9 mouse cellular contexts compared by ENCODE assay signal in genomic region chr8:65110285-65110691, GRCm38 (mm10). TPM values are rescaled to one million over a fixed set of nuclear protein-coding genes. Genes with fewer than 3 reads are reported as not detected.
DNase-seq lines count a peak whose midpoint lies in the region; ATAC-seq and TF ChIP-seq lines count a peak whose summit lies in the region.
"Had no signal": no experiment of that assay in that cellular context is flagged by ENCODE, and none has a peak within 500 bp of the region (broad histone marks: within the 10 kb centered on the region; RNA-seq: fewer than 3 reads in every experiment).

No protein-coding gene starts in this region.

- no peak for TF ChIP-seq EP300 in CH12.LX (IDR thresholded peaks at IDR 0.05; ENCODE audit: low read length)
- TF ChIP-seq EP300 in liver, postnatal 0 days (IDR thresholded peaks at IDR 0.05; ENCODE audit: low read depth), result no peak

- H3K9me3 ChIP-seq in CH12.LX (replicated peaks; ENCODE audit: low read length), result no peaks in the 10 kb centered on the region
- no peaks in the 10 kb centered on the region for H3K9me3 ChIP-seq in liver, postnatal 0 days (ENCODE audit: low read length)
- H3K9me3 ChIP-seq: heart, embryonic 13.5 days had no signal

- no peaks in the 10 kb centered on the region for H3K79me2 ChIP-seq in CH12.LX (replicated peaks; ENCODE audit: control insufficient read depth, extremely low read depth, insufficient read depth, poor library complexity, severe bottlenecking)

- no peak for TF ChIP-seq POLR2A in CH12.LX (IDR thresholded peaks at IDR 0.05; ENCODE audit: low read depth, low read length)

- H3K36me3 ChIP-seq in CH12.LX (replicated peaks in 1 of 2; ENCODE audit: control insufficient read depth in 1 of 2, insufficient read depth in 1 of 2, low read length in 1 of 2), result no peaks in the 10 kb centered on the region
- H3K36me3 ChIP-seq in liver, postnatal 0 days (replicated peaks; ENCODE audit: insufficient read depth, low read length), result no peaks in the 10 kb centered on the region
- H3K36me3 ChIP-seq: heart, embryonic 13.5 days had no signal

- ATAC-seq in liver, postnatal 0 days, result no peak

- intact Hi-C loops in gastrocnemius, postnatal 36 days (cut with DNase I), result loop anchor here (2.0 kb wide), 1 partner anchor 85 kb away; no protein-coding TSS in a partner anchor

- peak; percentile 75 for DNase-seq in CH12.LX (ENCODE audit: extremely low read depth)
- peak; percentile 82 for DNase-seq in adrenal gland, postnatal 10 days
- peak; percentile 82 for DNase-seq in embryo, embryonic 11 days
- DNase-seq in gastrocnemius, postnatal 36 days, result peak; percentile 21 to 45
- DNase-seq in kidney, postnatal 10 days, result peak; percentile 87
- DNase-seq in liver, postnatal 0 days, result peak; percentile 76
- DNase-seq in ovary, adult 18-20 months (ENCODE audit: low spot score), result peak; percentile 11
- DNase-seq in thymus, postnatal 36 days, result peak; percentile 11 to 12

- TF ChIP-seq RAD21 in CH12.LX (IDR thresholded peaks at IDR 0.05; ENCODE audit: low read depth, low read length), result peak; percentile 69

- no peak overlapping the region for H3K4me2 ChIP-seq in CH12.LX (ENCODE audit: insufficient read depth, low read depth, poor library complexity, severe bottlenecking)
- no peak overlapping the region for H3K4me2 ChIP-seq in liver, postnatal 0 days (ENCODE audit: low read depth, low read length)
- H3K4me2 ChIP-seq: heart, embryonic 13.5 days had no signal

- dilution Hi-C loops in CH12.LX (cut with MboI; ENCODE audit: extremely low pct_ligation_motif_present, extremely low pct_unique_long_range_greater_than_20kb, low sequenced_read_pairs), result no loop called here

- H3K4me1 ChIP-seq in CH12.LX (ENCODE audit: control insufficient read depth in 1 of 2, insufficient read depth in 2 of 2), result peaks cover 3 to 9% of the 10 kb centered on the region in 2 experiments; a peak in 3 of 4 replicates
- H3K4me1 ChIP-seq in liver, postnatal 0 days (ENCODE audit: insufficient read depth), result no peaks in the 10 kb centered on the region
- H3K4me1 ChIP-seq: heart, embryonic 13.5 days had no signal

- no peak overlapping the region for H3K27ac ChIP-seq in CH12.LX (ENCODE audit: insufficient read depth, low read depth)
- H3K27ac ChIP-seq in liver, postnatal 0 days (ENCODE audit: low read depth), result no peak overlapping the region
- H3K27ac ChIP-seq: heart, embryonic 13.5 days had no signal

- WGBS in liver, postnatal 0 days (ENCODE audit: insufficient replicate concordance), result 31% methylated on average over 5 of the region's 5 CpGs

- no peak overlapping the region for H3K9ac ChIP-seq in CH12.LX (ENCODE audit: insufficient read depth, low read depth)
- H3K9ac ChIP-seq in liver, postnatal 0 days (replicated peaks), result no peak overlapping the region
- H3K9ac ChIP-seq: heart, embryonic 13.5 days had no signal

- in situ Hi-C loops in CH12.LX (cut with MboI; ENCODE audit: low pct_ligation_motif_present, low pct_unique_long_range_greater_than_20kb, low sequenced_read_pairs), result loop anchor here (25.0 kb wide), 1 partner anchor 148 kb away; no protein-coding TSS in a partner anchor

- H3K27me3 ChIP-seq in CH12.LX (replicated peaks), result no peaks in the 10 kb centered on the region
- H3K27me3 ChIP-seq in liver, postnatal 0 days (ENCODE audit: insufficient read depth, low read length), result no peaks in the 10 kb centered on the region
- H3K27me3 ChIP-seq: heart, embryonic 13.5 days had no signal

- TF ChIP-seq CTCF in CH12.LX (conservative IDR thresholded peaks at IDR 0.05 in 1 of 2, IDR thresholded peaks at IDR 0.05 in 1 of 2; ENCODE audit: low read depth in 2 of 2, low read length in 2 of 2), result peak; percentile 79 to 85
- peak; percentile 82 for TF ChIP-seq CTCF in liver, postnatal 0 days (IDR thresholded peaks at IDR 0.05; ENCODE audit: low read depth)

- no peak overlapping the region for H3K4me3 ChIP-seq in CH12.LX (replicated peaks in 1 of 3; ENCODE audit: low read depth in 2 of 3, low read length in 2 of 3, poor library complexity in 1 of 3)
- no peak overlapping the region for H3K4me3 ChIP-seq in liver, postnatal 0 days (ENCODE audit: low read depth, low read length)
- H3K4me3 ChIP-seq: heart, embryonic 13.5 days had no signal

TF ChIP-seq in CH12.LX, 34 proteins besides CTCF, POLR2A, EP300 and RAD21:
- TF ChIP-seq KAT2A (IDR thresholded peaks at IDR 0.05; ENCODE audit: insufficient replicate concordance, low read length) (no peak), HCFC1 (IDR thresholded peaks at IDR 0.05; ENCODE audit: low read depth, low read length) (no peak), ELF1 (IDR thresholded peaks at IDR 0.05; ENCODE audit: low read depth, low read length) (no peak), BHLHE40 (IDR thresholded peaks at IDR 0.05; ENCODE audit: low read depth, low read length) (no peak), MXI1 (IDR thresholded peaks at IDR 0.05; ENCODE audit: low read depth, low read length) (no peak), MEF2A (IDR thresholded peaks at IDR 0.05; ENCODE audit: borderline replicate concordance, low read depth, low read length) (no peak), SMC3 (IDR thresholded peaks at IDR 0.05; ENCODE audit: low read depth, low read length) (peak; percentile 85), CHD1 (IDR thresholded peaks at IDR 0.05; ENCODE audit: low read depth, low read length) (no peak), SIN3A (IDR thresholded peaks at IDR 0.05; ENCODE audit: low read length) (0 out of 2 replicates have a peak, but pooled peaks have one; percentile 24), ZC3H11A (IDR thresholded peaks at IDR 0.05; ENCODE audit: low read depth, low read length) (peak; percentile 12; the same call in 1 of the 2 replicates), TCF12 (IDR thresholded peaks at IDR 0.05; ENCODE audit: low read depth, low read length) (no peak), PAX5 (IDR thresholded peaks at IDR 0.05; ENCODE audit: low read length) (no peak)
TF ChIP-seq in CH12.LX: peak in this region for 3.

RNA-seq across cellular contexts. Expression of gene BC030870, which starts 19.1 kb away (rescaled TPM):
- total RNA-seq in CH12.LX (2012; rRNA removed) (not detected in 2 replicates), CH12.LX (2014; rRNA removed) (not detected in 2 replicates)
- not detected in 2 replicates for polyA plus RNA-seq in CH12.LX (2012; ENCODE audit: insufficient read length, low read depth)
- total RNA-seq in adrenal gland, postnatal 10 days (2021), result not detected
- not detected for total RNA-seq in gastrocnemius, postnatal 36 days (2021)
- polyA plus RNA-seq in liver, postnatal 0 days (2015; fragmentation: Nextera tagmentation; extraction: Ambion mirVana), result 0.20 and 0.27 TPM in 2 replicates

RNA-seq across cellular contexts. Expression of gene Gm10663, which starts 35.5 kb away (rescaled TPM):
- not detected in 2 replicates for total RNA-seq in CH12.LX (2012; rRNA removed)
- not detected in 2 replicates for total RNA-seq in CH12.LX (2014; rRNA removed)
- polyA plus RNA-seq in CH12.LX (2012; ENCODE audit: insufficient read length, low read depth), result not detected in 2 replicates
- not detected for total RNA-seq in adrenal gland, postnatal 10 days (2021)
- not detected for total RNA-seq in gastrocnemius, postnatal 36 days (2021)
- not detected in 2 replicates for polyA plus RNA-seq in liver, postnatal 0 days (2015; fragmentation: Nextera tagmentation; extraction: Ambion mirVana)
- polyA plus RNA-seq: heart, embryonic 13.5 days had no signal

Comparison
In these comparisons a context has a peak if more than half of its experiments do, and no peak if none do; other contexts are left out.
1. DNase-seq: peak in every context shown above with its lines; median percentile 87 in kidney, postnatal 10 days; 82 in adrenal gland, postnatal 10 days; 82 in embryo, embryonic 11 days; 76 in liver, postnatal 0 days; 75 in CH12.LX; 33 in gastrocnemius, postnatal 36 days; 12 in thymus, postnatal 36 days; 11 in ovary, adult 18-20 months.